Comparison of ENCODE assay signal across 9 mouse cellular contexts in genomic region chr7:46013266-46014010, GRCm38 (mm10). TPM values are rescaled to one million over a fixed set of nuclear protein-coding genes. Genes with fewer than 3 reads are reported as not detected.
A peak's percentile ranks its signal among the peaks of the same experiment; 100 is the strongest.
DNase-seq lines count a peak whose midpoint lies in the region; ATAC-seq lines count a peak whose summit lies in the region.
"Had no signal": no experiment of that assay in that cellular context is flagged by ENCODE, and none has a peak within 500 bp of the region (broad histone marks: within the 10 kb centered on the region; RNA-seq: fewer than 3 reads in every experiment).

No protein-coding gene starts in this region.

- H3K9me3 ChIP-seq in embryonic facial prominence, embryonic 14.5 days (ENCODE audit: control insufficient read depth, low read length) = no peaks in the 10 kb centered on the region
- no peaks in the 10 kb centered on the region for H3K9me3 ChIP-seq in heart, embryonic 16.5 days (replicated peaks; ENCODE audit: control insufficient read depth, low read length)
- no peaks in the 10 kb centered on the region for H3K9me3 ChIP-seq in midbrain, embryonic 15.5 days
- H3K9me3 ChIP-seq: liver, embryonic 15.5 days had no signal

- peak; percentile 91 for ATAC-seq in embryonic facial prominence, embryonic 14.5 days (ENCODE audit: low read depth)
- peak; percentile 45; the same call in 1 of the 2 replicates for ATAC-seq in heart, embryonic 16.5 days (replicated peaks; ENCODE audit: extremely low read depth, insufficient read depth, low FRiP score)
- peak; percentile 62 for ATAC-seq in midbrain, embryonic 15.5 days (replicated peaks)
- no peak for ATAC-seq in cerebellum, adult (ENCODE audit: insufficient number of reproducible peaks, low FRiP score, low TSS enrichment)

- no peak overlapping the region for H3K4me3 ChIP-seq in embryonic facial prominence, embryonic 14.5 days (ENCODE audit: low read depth, low read length)
- H3K4me3 ChIP-seq in heart, embryonic 16.5 days (ENCODE audit: low read length) = no peak overlapping the region
- no peak overlapping the region for H3K4me3 ChIP-seq in midbrain, embryonic 15.5 days
- H3K4me3 ChIP-seq: liver, embryonic 15.5 days had no signal

- H3K27ac ChIP-seq in embryonic facial prominence, embryonic 14.5 days (replicated peaks; ENCODE audit: low read depth, low read length) = peak overlapping the region; percentile 81
- no peak overlapping the region for H3K27ac ChIP-seq in heart, embryonic 16.5 days (ENCODE audit: low read length)
- peak overlapping the region; percentile 52; the same call in 1 of the 2 replicates for H3K27ac ChIP-seq in midbrain, embryonic 15.5 days
- H3K27ac ChIP-seq: liver, embryonic 15.5 days had no signal

- no peaks in the 10 kb centered on the region for H3K36me3 ChIP-seq in embryonic facial prominence, embryonic 14.5 days (ENCODE audit: control insufficient read depth, insufficient read depth, low read length)
- H3K36me3 ChIP-seq in heart, embryonic 16.5 days (ENCODE audit: control insufficient read depth, insufficient read depth) = no peaks in the 10 kb centered on the region
- H3K36me3 ChIP-seq in midbrain, embryonic 15.5 days (replicated peaks) = no peaks in the 10 kb centered on the region
- H3K36me3 ChIP-seq: liver, embryonic 15.5 days had no signal

- no peak overlapping the region for H3K4me2 ChIP-seq in embryonic facial prominence, embryonic 14.5 days (ENCODE audit: low read depth, low read length)
- no peak overlapping the region for H3K4me2 ChIP-seq in heart, embryonic 16.5 days (ENCODE audit: low read depth, low read length)
- no peak overlapping the region for H3K4me2 ChIP-seq in midbrain, embryonic 15.5 days
- H3K4me2 ChIP-seq: liver, embryonic 15.5 days had no signal

- peak; percentile 60 for DNase-seq in right cerebral cortex, adult 18-20 months
- DNase-seq in right cerebral cortex, postnatal 14 days = no peak
- peak; percentile 94 for DNase-seq in embryonic facial prominence, embryonic 14.5 days (ENCODE audit: low spot score)
- peak; percentile 25 to 92 for DNase-seq in left cerebral cortex, postnatal 10 days (ENCODE audit: extremely low spot score in 1 of 2, low spot score in 2 of 2)
- no peak for DNase-seq in thymus, postnatal 0 days (ENCODE audit: low spot score)

- 12% methylated on average over 9 of the region's 9 CpGs for WGBS in embryonic facial prominence, embryonic 14.5 days
- 18% methylated on average over 9 of the region's 9 CpGs for WGBS in heart, embryonic 16.5 days
- 14% methylated on average over 9 of the region's 9 CpGs for WGBS in midbrain, embryonic 15.5 days

- peaks cover 19% of the 10 kb centered on the region for H3K4me1 ChIP-seq in embryonic facial prominence, embryonic 14.5 days (ENCODE audit: control insufficient read depth, insufficient read depth, low read length)
- H3K4me1 ChIP-seq in heart, embryonic 16.5 days (ENCODE audit: control insufficient read depth, insufficient read depth, low read length) = no peaks in the 10 kb centered on the region
- peaks cover 12% of the 10 kb centered on the region for H3K4me1 ChIP-seq in midbrain, embryonic 15.5 days
- H3K4me1 ChIP-seq: liver, embryonic 15.5 days had no signal

- intact Hi-C loops in left cerebral cortex, postnatal 10 days (cut with DNase I) = no loop called here

- no peaks in the 10 kb centered on the region for H3K27me3 ChIP-seq in embryonic facial prominence, embryonic 14.5 days (replicated peaks; ENCODE audit: control insufficient read depth, insufficient read depth, low read length)
- H3K27me3 ChIP-seq in heart, embryonic 16.5 days (ENCODE audit: control insufficient read depth, insufficient read depth, low read length) = no peaks in the 10 kb centered on the region; the same call in 1 of the 2 replicates
- H3K27me3 ChIP-seq in midbrain, embryonic 15.5 days (replicated peaks) = no peaks in the 10 kb centered on the region; the same call in 1 of the 2 replicates
- H3K27me3 ChIP-seq: liver, embryonic 15.5 days had no signal

- H3K9ac ChIP-seq in embryonic facial prominence, embryonic 14.5 days (ENCODE audit: low read depth, low read length) = no peak overlapping the region
- H3K9ac ChIP-seq in heart, embryonic 16.5 days (ENCODE audit: low read length) = no peak overlapping the region
- H3K9ac ChIP-seq in midbrain, embryonic 15.5 days = no peak overlapping the region
- H3K9ac ChIP-seq: liver, embryonic 15.5 days had no signal

RNA-seq across cellular contexts. Expression of gene Abcc6, which starts 16.7 kb away (rescaled TPM):
- polyA plus RNA-seq in embryonic facial prominence, embryonic 14.5 days (2014; fragmentation: Nextera tagmentation; extraction: Ambion mirVana) = 0.39 and 0.64 TPM in 2 replicates
- 0.11 and 0.12 TPM in 2 replicates for polyA plus RNA-seq in heart, embryonic 16.5 days (2015; fragmentation: Nextera tagmentation; extraction: Ambion mirVana)
- total RNA-seq in left cerebral cortex, postnatal 10 days (2021) = 1 to 10 TPM; 3.9 to 4.4 TPM
- 0.59 TPM in 2 replicates for polyA plus RNA-seq in midbrain, embryonic 15.5 days (2015; fragmentation: Nextera tagmentation; extraction: Ambion mirVana)
- 0.13 TPM in 1 of 2 replicates, not detected in the other for polyA plus RNA-seq in thymus, postnatal 0 days (2015; fragmentation: Nextera tagmentation; extraction: Ambion mirVana)

RNA-seq across cellular contexts. Expression of gene Nomo1, which starts 20.1 kb away (rescaled TPM):
- polyA plus RNA-seq in embryonic facial prominence, embryonic 14.5 days (2014; fragmentation: Nextera tagmentation; extraction: Ambion mirVana) = 25.7 and 27.8 TPM in 2 replicates
- 35.9 and 36.2 TPM in 2 replicates for polyA plus RNA-seq in heart, embryonic 16.5 days (2015; fragmentation: Nextera tagmentation; extraction: Ambion mirVana)
- total RNA-seq in left cerebral cortex, postnatal 10 days (2021) = 100 to 1,000 TPM; 109 to 115 TPM
- polyA plus RNA-seq in midbrain, embryonic 15.5 days (2015; fragmentation: Nextera tagmentation; extraction: Ambion mirVana) = 43.3 and 46.7 TPM in 2 replicates
- 24.9 and 29.7 TPM in 2 replicates for polyA plus RNA-seq in thymus, postnatal 0 days (2015; fragmentation: Nextera tagmentation; extraction: Ambion mirVana)

Comparison
In these comparisons a context has a peak if more than half of its experiments do, and no peak if none do; other contexts are left out.
1. DNase-seq: peak in right cerebral cortex, adult 18-20 months (single experiment), embryonic facial prominence, embryonic 14.5 days (single experiment) and left cerebral cortex, postnatal 10 days (2 of 2); none in right cerebral cortex, postnatal 14 days (single experiment) and thymus, postnatal 0 days (single experiment).